Mouse (Mus musculus) lung, adult 18-20 months (tissue): Measurements from ENCODE around the gene Fmo1.

Experiments
- DNase-seq, 2 experiments: peaks; one replicate each; pipeline ENCODE4 v3.0.0; 2022; ENCODE audit warnings: mixed read lengths in 2 of 2

The Fmo1 gene

DNA sequence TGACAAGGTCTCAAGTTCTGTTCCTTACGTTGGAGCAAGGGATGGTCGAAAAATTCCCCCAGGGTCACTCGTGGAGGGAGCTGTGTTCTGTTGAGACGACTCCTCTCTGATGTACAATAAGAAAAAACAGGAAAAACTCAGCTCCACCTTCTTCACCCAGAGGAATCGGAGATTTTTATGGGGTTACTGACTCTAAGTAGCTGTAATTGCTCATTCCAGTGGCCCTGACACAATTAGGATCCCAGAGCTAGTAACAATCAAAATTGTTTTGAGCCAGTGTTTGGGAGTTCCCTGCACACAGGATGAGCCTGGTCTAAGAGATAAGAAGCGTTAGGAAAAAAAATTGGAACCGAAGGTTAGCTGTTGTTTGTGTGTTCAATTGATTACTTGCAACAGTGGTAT, at the start of gene Fmo1:
Gene Fmo1 (minus strand): TSS at position 331 of the 402 bp plus-strand sequence.
- peak in 1 of 2 experiments; percentile 46 for DNase-seq

DNA sequence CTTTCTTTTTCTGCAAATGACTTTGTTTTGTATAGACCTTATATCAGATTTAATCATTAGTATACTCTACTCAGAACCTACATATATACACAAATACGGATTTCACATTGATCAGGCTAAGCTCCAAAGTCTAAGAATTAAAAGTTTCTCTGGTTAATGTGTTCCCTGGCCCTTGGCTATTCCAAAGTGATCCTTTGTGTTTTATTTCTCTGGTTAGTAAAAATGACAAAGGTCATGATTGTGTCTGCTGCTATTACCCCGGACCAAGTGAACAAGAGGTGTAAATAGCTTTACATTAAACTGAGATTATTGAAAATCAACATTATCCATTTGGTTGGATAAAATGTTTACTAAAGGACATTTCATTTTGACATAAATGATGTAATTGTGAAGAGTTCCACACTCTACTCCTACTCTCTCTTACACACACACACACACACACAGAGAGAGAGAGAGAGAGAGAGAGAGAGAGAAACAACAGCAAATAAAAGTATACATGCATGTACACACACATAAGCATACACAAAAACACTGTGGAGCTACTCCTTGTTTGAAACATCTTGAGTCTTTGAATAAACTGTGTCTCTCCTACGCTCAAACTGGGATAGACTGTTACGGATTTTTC, 48.6 kb upstream of the Fmo1 start:
- DNase-seq, result no peak

DNA sequence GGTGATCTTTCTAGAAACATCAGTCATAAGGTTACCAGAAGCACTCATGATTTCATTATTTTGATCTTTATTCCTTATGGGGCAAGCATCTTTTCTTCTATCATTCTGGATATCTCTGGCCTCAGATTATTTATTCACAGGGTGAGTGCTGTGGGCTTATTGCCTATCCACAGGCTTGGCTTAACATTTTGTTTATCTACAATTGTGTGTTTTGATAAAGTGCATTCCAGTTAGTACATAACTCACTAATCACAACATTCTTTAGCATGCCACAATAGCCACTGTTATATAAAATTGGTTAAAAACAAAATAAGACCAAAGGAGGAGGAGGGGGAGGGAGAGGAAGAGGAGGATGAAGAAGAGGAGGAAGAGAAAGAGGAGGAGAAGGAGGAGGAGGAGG, 45.7 kb upstream of the Fmo1 start:
- no peak for DNase-seq

DNA sequence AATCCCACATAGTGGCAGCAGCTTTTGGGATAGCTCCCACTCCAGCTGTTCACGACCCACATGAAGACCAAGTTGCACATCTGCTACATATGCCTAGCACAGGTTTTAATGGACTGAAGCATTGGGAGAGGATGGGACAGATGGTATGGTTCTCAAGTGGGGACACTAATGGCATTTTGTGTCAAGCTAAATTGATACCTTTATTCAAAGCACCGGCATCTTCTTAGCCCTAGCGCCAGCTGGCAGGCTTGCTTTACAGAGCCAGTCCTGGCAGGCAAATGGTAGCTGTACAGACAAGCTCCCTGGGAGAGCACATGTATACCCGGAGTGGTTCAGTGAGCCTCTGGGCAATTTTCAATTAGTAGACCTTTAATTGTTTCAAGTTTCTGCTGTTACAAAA, 35.5 kb upstream of the Fmo1 start:
- DNase-seq, result no peak

DNA sequence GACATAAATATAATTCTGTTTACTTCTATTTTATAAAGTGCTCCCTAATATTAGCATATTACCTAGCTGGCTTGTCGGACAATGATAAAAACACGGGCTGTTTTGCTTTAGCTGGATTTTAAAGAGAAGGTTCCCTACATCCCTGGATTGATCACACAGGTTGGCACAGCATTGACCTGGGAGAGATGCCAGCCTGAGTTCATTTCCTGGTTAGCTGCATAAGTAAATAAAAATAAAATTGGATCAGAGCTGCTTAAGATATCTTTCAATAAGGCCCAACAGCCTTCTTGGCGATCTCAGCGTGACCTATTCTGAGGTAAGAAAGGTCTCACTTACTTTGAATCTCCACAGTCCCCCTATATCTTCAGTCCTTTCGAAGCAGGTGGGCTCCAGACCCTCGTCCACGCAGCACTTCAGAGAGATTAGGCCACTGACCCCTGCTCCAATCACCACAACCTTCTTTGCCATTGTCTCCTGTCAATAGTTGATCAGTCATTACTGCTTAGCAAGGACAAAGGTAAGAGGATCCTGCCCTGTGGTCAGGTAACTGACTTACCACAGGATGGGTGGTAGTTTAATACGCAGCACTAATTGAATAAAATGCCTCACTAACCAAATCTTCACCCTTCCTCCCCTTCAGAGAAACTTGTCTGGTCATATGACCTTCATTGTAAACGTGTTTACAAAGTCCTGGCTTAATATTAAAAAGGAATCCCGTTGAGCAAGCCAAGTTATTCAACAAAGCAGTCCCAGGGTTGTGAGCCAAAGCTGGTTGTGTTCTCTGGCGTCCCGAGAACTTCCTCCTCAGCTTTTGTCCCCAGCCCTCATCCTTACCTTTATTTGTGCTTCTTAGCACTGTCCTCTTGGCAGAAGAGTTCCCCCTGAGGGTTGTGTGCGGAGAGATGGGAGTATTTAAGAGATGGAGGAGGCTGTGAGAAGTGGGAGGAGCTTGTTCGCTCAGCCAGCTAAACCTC, 31.7 kb upstream of the Fmo1 start, which contains the start of gene Fmo2:
Gene Fmo2 (minus strand): TSS at position 889 of the 974 bp plus-strand sequence.
- peak; percentile 75 to 84 for DNase-seq

DNA sequence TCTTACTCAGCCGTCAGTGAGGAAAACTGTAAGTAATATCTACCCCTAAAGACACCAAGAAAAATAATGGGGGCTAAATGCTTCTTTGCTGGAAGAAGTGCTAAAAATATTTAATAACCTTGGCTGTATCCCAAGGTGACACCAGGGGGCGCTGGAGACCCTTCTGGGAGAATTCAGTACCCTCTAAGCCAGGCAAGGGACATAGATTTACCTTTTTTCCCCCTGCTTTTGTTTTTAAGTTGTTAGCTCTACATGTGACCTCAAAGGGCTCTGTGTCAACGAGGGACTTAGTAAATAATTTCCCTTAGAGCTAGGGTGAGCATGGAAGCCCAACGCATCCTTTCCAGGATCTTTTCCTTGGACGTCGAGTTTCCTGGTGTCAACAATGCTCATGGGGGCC, 29.5 kb upstream of the Fmo1 start:
- DNase-seq, result peak; percentile 76 to 82

DNA sequence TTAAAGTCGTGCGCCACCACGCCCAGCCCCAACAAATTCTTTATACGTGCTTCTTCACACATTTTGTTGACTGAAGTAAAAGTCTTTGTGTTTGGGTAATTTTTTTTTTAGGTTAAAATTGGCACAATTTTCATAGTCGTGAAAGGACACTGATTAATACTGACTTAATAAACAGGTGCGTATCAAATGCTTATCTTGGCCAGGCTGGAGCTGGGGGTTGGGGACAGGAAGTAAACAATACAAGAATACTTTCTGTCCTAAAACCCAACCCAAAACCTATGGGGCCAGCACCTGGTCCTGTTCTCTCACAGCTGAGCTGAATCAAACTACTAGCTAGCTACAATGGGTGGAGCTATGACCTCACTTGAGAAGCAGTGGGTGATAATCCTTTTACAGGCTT, 26.6 kb upstream of the Fmo1 start:
- no peak for DNase-seq

DNA sequence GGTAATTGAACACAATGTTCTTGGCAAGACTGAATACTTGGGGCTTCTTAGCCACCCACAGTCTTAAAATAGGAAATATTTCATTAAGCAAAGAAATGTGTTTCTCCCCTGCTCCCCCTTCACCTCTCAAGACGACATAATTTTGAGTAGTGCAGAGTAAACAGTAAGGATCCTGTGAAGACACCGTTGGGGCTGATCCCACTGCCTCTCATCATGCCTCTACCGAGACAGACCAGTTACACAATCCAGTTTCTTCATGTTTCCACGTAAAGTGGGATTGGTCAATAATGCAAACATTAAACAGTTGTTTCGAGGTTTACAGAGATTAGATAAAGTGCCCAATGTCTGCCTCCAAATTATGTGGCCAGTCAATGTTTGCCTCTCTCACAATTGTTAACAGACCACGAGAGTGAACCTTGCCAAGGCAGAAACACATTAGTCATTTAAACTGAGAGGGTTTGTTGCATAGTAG, 25.6 kb upstream of the Fmo1 start:
- DNase-seq, result peak; percentile 73 to 86

DNA sequence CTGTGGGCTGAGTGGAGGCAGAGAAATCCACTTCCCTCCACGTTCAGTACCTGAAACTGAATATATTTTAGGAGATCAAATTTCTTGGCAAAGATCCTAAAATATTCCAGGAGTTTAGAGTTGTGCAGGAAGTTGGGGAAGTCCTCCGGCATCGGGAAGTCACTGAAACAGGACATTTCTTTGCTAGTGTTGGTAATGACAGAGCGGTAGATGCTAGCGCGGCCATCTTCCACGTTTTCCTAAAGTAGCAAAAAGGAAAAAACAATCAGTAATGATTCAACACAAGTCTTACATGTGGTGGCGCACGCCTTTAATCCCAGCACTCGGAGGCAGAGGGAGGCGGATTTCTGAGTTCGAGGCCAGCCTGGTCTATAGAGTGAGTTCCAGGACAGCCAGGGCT, 22.2 kb upstream of the Fmo1 start:
- DNase-seq, result no peak

DNA sequence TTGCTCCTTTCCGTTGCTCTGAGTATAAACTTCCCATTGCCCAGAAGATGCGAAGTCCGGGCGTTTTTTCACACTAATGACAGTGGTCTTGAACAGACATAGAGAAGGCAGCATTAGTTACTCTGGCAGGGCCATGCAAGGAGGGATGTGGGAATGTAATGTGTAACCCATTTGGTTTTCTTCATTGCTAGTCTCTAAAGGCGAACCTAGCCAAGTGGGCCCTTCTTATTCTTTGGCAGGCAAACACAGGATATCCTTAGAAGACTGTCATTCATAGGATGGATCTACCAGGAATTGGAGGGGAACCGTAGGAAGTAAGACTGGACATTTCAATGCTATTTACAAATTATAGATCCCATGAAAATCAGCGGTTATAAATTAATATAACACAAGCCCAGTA, 21.2 kb upstream of the Fmo1 start:
- no peak for DNase-seq

DNA sequence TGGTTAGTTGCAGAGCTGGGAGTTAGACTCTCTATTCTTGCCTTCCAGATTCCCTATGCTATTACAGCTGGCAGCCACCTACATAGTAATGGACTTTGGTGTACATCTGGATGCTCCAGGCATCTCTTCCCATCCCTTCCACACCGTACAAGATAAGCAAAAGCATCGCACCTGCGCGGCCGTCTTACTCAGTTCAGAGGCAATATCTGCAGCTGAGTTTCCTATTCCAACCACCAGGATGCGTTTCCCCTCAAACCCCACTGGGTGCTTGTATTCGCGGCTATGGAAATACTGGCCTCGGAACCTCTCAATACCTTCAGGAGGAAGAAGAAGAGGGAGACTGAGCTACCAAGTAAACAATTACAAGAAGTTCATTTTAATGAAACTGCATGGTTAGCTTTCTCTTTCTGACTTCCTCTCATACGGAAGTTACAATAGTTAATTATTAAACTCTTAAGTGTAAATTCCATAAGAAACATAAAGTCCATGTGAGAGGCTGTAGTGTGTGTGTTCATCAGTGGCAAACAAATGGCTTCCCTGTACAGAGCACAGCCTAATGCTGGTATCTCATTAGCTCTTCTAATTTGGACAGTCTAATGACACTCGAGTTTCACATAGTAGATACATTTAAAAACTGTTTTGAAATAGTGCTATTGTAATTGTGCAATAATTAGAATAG, 19.9 kb upstream of the Fmo1 start:
- no peak for DNase-seq

DNA sequence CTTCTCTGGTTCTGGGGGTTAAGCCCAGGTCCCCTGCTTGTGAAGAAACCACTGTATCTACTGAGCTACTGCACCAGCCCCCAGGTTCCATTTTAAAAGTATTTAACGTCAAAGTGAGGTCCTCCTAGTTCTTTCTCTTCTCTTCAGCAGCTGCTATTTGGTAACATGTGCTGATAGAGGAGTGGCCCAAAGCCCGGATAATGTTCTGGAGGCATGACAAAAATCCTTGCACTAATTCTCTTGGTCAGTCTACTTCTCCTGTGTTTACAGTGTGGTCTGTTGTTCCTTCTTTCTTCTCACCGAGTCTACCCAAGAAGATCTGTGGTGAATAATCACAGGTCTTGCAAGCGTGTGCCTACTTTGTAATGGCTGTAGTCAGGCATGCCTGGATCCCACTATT, 16.3 kb upstream of the Fmo1 start:
- DNase-seq, result no peak

DNA sequence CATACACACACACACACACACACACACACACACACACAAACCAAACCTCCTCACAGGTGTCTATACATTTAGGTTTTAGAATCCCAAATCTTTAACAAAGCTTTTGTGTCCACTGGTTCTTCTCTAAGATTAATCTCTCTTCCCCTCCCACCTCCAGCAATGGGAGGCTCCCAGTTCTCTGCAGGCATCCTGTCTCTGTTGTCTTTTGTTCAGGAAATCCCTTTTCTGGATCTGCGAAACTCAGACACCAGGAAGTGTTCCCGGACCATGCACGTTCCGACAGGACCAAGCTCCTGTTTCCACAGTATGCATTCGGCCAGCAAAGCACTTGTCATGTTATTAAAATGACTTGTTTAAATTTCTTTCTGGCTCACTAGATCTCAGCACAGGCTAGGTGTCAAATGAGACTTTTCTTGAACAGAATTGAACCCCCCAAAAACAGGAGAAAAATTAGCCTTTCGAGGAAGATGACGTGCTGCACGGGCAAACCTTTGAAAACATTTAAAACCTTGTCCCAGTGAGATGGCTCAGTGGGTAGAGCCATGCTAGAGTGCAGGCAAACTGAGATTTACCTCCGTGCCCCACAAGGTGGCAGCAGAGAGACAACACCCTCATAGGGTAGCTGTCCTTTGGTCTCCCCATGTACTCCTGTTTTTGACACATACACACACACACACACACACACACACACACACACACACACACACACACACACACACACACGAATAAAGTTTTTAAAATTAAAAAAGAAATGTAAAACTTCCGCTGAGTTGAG, 13.4 kb upstream of the Fmo1 start:
- DNase-seq, result peak; percentile 73 to 81

DNA sequence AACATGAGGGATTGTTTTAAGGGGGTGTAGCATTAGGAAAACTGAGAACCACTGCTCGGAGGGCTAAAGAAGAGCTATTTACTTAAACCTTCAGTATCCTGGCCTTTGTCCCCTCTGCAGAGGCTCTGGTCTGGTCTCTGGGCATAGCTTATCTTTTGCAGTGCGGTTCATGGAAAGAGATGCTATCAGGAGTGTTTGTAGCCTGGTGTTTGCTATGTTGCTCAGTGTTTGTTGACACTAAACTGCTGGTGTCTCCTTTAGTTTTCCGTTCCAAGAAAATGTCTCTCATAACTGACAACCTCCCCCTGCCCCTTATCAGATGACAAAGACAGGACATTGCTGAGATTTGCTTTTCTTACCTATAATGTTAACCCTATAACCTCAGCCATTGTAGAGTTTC, 8.7 kb upstream of the Fmo1 start:
- peak in 1 of 2 experiments; percentile 59 for DNase-seq

DNA sequence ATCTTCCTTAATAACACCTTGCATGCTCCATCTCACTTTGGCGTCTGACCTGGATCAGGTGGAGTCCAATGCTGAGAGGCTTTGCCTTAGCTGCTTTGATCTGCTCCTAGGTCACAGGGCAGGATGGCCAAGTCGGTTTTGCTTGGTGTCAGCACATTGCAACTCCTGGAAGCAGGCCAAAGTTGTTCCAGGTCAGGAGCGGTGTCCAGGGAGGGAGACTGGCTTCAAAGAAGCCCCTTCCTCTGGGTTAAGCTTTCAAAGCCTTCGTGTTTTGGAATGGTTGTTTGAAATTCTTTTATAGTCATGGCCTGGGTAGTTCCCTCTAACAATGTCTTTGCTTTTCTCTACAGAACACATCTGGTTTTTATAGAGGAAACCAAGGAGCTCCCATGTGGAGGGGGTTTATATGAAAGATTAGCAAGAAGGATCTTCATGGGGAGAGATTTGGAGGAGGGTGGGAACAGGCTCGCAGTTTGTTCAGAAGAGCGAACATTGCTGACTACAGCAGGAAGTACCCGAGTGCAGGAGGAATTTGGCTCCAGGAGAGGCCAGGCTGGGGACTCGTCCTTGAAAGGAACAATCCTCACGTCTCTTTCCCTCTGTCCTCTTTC, 5.4 kb upstream of the Fmo1 start:
- DNase-seq, result no peak

DNA sequence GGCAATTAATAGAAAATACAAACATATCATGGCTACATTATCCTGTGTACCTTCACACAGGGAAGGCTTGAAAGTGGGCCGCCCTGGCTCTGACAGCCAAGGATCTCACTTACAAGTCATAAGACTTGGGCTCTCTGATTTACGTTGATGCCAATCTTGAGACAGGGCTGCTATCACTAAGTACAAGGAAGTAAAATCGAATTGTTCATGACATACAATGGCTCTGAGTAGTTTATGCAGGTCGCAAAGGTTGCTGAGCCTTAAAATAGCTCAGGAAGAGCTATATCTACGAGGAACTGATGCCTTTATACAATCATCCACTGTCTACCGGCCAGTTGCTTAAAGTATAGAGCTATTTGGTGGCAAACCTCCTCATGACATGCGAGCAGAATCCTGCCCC, 4.6 kb upstream of the Fmo1 start:
- no peak for DNase-seq

DNA sequence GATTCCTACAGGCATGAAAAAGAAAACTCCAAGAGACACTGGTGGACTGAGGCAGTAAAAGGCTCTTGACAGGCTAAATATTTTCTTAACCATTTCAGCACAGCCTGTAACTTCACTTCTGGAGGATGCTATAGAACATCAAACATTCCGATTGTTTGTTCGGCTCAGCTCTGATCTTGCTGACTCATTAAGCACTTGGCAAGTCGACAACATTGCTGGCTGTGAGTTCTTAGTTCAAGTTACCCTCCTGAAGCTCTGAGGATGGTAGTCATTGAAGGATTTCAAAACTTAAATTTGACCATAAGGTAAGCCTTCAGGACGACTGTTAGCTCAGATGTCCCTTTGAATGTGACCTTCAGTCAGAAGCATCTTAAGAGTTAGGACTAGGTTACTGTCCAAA, 986 bp upstream of the Fmo1 start:
- DNase-seq, result no peak

DNA sequence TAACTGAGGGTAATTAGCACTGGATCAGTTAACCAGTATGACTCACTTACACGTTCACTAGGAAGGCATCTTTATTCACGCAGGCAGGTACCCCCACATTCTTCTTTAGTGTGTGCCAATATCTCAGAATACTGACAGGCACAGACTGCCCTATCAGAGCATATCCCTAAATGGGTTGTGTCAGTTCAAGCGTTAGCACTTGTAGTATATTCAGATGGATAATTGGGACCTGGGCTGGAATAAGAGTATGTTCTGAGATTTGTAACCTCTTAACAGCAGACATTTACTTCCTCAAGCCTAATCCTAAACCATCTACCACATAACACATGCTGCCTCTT, 948 bp downstream of the Fmo1 start:
- no peak for DNase-seq

DNA sequence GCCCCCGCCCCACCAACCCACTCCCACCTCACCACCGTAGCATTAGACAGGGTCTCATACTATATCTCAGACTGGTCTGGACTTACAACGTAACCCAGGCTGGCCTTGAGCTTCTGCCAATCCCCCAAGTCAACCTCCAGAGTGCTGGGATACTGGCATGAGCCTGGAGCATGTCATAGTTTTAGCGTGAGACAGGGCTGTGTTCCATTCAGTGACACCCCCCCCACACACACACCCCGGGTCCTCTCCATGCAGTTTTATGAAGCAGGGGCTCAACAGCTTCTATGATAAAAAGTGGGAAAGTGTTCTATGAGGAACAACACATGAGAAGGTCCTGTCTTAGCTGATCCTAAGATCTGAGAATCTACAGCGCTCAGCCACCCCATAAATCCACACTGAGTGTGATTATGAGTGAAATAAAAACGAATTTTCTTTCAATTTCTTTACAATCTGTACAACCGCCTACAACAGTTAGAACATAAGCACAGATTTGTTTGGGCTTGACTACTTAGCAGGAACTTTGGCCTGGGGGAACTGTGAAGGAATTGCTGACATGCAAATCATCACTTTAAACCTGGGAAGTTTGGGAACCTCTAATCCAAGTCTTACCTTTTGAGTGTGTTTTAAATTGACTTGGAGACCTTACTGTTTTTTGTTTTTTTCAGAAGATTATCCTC, 1.5 kb downstream of the Fmo1 start:
- DNase-seq, result no peak

DNA sequence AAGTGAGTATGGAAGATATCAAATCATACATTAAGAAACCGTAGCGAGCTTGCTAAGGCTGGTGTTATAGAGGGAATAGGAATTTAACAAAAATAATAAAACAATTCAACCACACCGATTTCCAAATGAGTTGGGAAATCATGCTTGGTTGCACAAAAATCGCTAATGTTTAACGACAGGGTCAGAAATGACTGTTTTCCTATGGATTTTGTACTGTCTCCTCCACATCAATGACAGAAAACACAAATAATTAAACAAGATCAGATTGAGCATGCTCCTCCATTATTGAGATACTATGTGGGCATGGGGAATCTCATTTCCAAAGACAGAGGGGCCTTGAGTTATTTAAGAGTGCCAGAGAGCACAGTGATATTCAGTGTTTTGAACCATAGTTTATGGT, 2.1 kb downstream of the Fmo1 start:
- no peak for DNase-seq

DNA sequence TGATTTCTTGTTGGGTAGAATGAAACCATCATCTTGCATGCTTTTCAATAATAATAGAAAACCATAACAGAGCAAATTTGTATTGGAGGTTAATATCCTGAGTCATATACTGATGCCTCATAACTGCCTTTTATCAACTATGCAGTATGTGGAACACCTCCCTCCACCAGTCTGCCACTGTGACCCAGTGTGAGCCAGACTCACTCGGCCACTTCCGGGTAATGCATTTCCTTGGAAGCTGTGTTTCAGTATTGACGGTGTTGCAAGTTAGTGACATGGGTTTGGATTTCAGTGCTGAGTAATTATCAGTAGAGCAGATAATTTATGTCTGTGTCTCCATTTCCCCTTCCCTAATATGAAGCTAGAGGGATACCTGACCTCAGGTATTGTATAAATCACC, 2.8 kb downstream of the Fmo1 start:
- no peak for DNase-seq

DNA sequence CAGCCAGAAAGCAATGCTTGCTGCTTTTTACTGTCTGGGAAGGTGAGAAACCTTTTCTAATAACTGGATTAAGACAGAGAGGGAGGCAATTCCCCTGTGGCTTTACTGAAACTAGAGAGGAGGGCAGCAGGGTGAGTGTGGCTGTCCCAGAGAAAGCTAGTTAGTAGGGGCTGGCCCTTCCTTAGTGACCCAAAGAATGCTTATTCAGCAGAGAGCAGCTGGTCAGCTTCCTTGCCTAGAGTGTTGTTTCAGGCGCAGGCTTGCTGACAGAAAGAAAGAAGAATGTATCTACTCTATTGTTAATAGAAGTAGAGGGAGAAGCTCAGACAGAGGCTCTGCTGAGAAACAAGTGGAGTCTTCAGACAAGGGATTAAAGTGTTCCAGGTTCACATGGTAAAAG, 4.1 kb downstream of the Fmo1 start:
- DNase-seq, result no peak
